Mouse (Mus musculus): ENCODE results near the gene Ube4b. TPM values are rescaled to one million over a fixed set of nuclear protein-coding genes. Genes with fewer than 3 reads are reported as not detected.

The Ube4b gene
- polyA plus RNA-seq, 1 experiment from 2014 or later, result 64.6 TPM

- no peaks in the 10 kb centered on the region for H3K27me3 ChIP-seq (ENCODE audit: poor library complexity, severe bottlenecking)
- peaks cover 28% of the 10 kb centered on the region for H3K36me3 ChIP-seq (replicated peaks)
- peaks cover 8% of the 10 kb centered on the region; the same call in 1 of the 2 replicates for H3K9me3 ChIP-seq
- H3K4me3 ChIP-seq, result no peak overlapping the region
- no peak overlapping the region for H3K27ac ChIP-seq
- WGBS, result 73% methylated on average over 5 of the region's 5 CpGs
- DNase-seq (ENCODE audit: extremely low spot score, low spot score), result no peak
- peaks cover 51% of the 10 kb centered on the region for H3K4me1 ChIP-seq
Measured at GRCm38 (mm10) chr4:149417854-149418365, 8.6 kb downstream of the Ube4b start.

DNA sequence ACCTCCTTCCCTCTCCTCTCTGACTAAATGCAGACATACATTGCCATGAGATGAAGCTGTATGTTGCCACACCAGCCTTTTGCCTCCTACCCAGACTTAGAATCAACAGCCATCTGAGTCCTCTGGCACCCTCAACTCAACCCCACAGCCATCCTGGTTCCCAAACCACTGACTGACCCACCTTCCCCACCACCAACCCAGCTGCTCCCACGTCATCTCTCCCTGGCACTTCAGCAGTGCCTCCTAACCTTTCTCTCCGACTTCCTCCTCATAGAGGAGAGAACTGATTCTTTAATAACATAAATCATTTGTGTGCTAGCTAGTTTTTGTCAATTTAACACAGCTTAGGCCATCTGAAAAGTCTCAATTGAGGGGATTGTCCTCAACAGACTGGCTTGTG lies 9.6 kb downstream of the Ube4b start:
- WGBS, result 84% methylated on average over 2 of the region's 2 CpGs
- Histone ChIP-seq H3K9me3 (peaks cover 7% of the 10 kb centered on the region; the same call in 1 of the 2 replicates), H3K27ac (no peak overlapping the region), H3K27me3 (ENCODE audit: poor library complexity, severe bottlenecking) (no peaks in the 10 kb centered on the region), H3K4me3 (no peak overlapping the region), H3K4me1 (peaks cover 51% of the 10 kb centered on the region), H3K36me3 (replicated peaks) (peaks cover 29% of the 10 kb centered on the region)
- no peak for DNase-seq (ENCODE audit: extremely low spot score, low spot score)

DNA sequence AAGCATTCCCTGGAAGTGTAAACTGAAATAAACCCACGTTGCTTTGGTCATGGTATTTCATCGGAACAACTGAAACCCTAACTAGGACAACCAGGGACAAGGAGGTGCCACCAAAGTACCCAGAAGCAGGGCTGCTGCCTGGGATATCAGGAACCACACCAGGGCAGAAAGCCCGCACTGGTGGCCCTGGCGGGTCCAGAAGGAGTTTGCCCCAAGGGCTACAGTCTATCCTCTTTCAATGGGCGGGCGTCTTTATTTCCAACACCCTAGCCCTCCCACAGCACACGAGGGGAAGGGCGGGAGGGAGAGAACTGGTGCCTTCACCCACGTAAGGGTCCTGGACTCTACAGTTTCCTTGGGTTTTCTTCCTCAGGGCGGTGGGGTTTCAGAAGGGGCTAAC lies 10.1 kb downstream of the Ube4b start:
- H3K9me3 ChIP-seq, result peaks cover 1% of the 10 kb centered on the region; the same call in 1 of the 2 replicates
- H3K27ac ChIP-seq, result peak overlapping the region; percentile 44; the same call in 1 of the 2 replicates
- WGBS, result 84% methylated on average over 10 of the region's 10 CpGs
- no peaks in the 10 kb centered on the region for H3K27me3 ChIP-seq (ENCODE audit: poor library complexity, severe bottlenecking)
- peaks cover 51% of the 10 kb centered on the region for H3K4me1 ChIP-seq
- peaks cover 29% of the 10 kb centered on the region for H3K36me3 ChIP-seq (replicated peaks)
- DNase-seq (ENCODE audit: extremely low spot score, low spot score), result no peak
- H3K4me3 ChIP-seq, result no peak overlapping the region

DNA sequence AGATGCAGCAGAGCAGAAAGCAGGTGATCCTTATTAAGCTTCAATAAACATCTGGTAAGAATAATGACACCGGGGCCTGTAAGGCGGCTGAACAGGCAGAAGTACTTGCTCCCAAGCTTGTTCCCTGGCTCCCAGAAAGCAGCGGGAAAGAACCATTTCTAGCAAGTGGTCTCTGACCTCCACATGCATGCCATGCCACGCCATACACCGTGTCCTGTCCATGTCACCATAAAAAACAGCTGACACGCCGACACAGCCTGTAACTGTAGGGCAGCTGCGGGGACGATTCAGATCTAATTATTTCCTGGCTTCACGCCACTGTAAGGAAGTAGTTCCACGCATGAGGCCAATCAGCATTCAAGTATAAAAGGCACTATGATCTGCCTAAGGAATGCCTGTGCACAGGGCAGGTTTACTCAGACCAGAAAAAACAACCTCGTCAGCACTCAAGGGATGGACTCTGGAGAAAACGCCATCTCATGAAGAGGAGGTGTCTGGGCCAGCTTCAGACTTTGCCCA lies 10.8 kb downstream of the Ube4b start:
- Histone ChIP-seq H3K4me3 (no peak overlapping the region), H3K4me1 (peaks cover 51% of the 10 kb centered on the region), H3K9me3 (no peaks in the 10 kb centered on the region), H3K27ac (no peak overlapping the region), H3K36me3 (replicated peaks) (peaks cover 33% of the 10 kb centered on the region), H3K27me3 (ENCODE audit: poor library complexity, severe bottlenecking) (no peaks in the 10 kb centered on the region)
- DNase-seq (ENCODE audit: extremely low spot score, low spot score), result no peak
- 66% methylated on average over 13 of the region's 13 CpGs for WGBS

GRCm38 (mm10) chr4:149414259-149414658 lies 12.3 kb downstream of the Ube4b start:
- no peak for DNase-seq (ENCODE audit: extremely low spot score, low spot score)
- H3K4me1 ChIP-seq, result peaks cover 43% of the 10 kb centered on the region
- 84% methylated on average over 3 of the region's 3 CpGs for WGBS
- H3K9me3 ChIP-seq, result no peaks in the 10 kb centered on the region
- no peak overlapping the region for H3K4me3 ChIP-seq
- H3K27ac ChIP-seq, result no peak overlapping the region
- no peaks in the 10 kb centered on the region for H3K27me3 ChIP-seq (ENCODE audit: poor library complexity, severe bottlenecking)
- peaks cover 40% of the 10 kb centered on the region for H3K36me3 ChIP-seq (replicated peaks)

GRCm38 (mm10) chr4:149409759-149410158 lies 16.8 kb downstream of the Ube4b start:
- Histone ChIP-seq H3K27me3 (ENCODE audit: poor library complexity, severe bottlenecking) (no peaks in the 10 kb centered on the region), H3K4me3 (no peak overlapping the region), H3K9me3 (no peaks in the 10 kb centered on the region), H3K27ac (no peak overlapping the region), H3K4me1 (peaks cover 16% of the 10 kb centered on the region), H3K36me3 (replicated peaks) (peaks cover 59% of the 10 kb centered on the region)
- WGBS, result 93% methylated on average over 4 of the region's 4 CpGs
- no peak for DNase-seq (ENCODE audit: extremely low spot score, low spot score)

GRCm38 (mm10) chr4:149408331-149408730 lies 18.2 kb downstream of the Ube4b start:
- H3K27ac ChIP-seq, result no peak overlapping the region
- peaks cover 55% of the 10 kb centered on the region for H3K36me3 ChIP-seq (replicated peaks)
- 91% methylated on average over 6 of the region's 6 CpGs for WGBS

DNA sequence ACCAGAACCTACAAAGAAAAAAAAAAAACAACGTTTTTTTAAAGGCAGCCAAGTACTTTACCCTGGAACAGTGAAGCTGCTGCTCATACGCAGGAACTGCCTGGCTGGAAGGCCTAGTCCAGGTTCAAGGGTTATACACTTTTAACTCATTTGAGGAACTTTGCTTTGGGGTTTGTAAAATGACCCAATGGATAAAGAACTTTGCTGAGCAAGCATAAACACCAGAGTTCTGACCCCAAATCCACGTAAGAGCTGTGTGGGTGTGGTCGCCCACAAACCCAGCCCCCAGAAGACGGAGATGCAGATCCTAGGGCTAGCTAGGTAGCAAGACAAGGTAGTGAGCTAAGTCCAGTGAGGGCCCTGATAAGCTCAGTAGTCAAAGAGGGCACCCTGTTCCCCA lies 19.1 kb downstream of the Ube4b start:
- no peak overlapping the region for H3K4me3 ChIP-seq
- H3K4me1 ChIP-seq, result peaks cover 38% of the 10 kb centered on the region
- DNase-seq (ENCODE audit: extremely low spot score, low spot score), result no peak
- H3K9me3 ChIP-seq, result no peaks in the 10 kb centered on the region
- 87% methylated on average over 5 of the region's 5 CpGs for WGBS
- peaks cover 49% of the 10 kb centered on the region for H3K36me3 ChIP-seq (replicated peaks)
- H3K27me3 ChIP-seq (ENCODE audit: poor library complexity, severe bottlenecking), result no peaks in the 10 kb centered on the region
- no peak overlapping the region for H3K27ac ChIP-seq

More at GRCm38 (mm10) chr4:149408331-149408730, 18.2 kb downstream of the Ube4b start:
- Histone ChIP-seq H3K9me3 (no peaks in the 10 kb centered on the region), H3K4me1 (peaks cover 29% of the 10 kb centered on the region), H3K4me3 (no peak overlapping the region), H3K27me3 (ENCODE audit: poor library complexity, severe bottlenecking) (no peaks in the 10 kb centered on the region)
- DNase-seq (ENCODE audit: extremely low spot score, low spot score), result no peak

DNA sequence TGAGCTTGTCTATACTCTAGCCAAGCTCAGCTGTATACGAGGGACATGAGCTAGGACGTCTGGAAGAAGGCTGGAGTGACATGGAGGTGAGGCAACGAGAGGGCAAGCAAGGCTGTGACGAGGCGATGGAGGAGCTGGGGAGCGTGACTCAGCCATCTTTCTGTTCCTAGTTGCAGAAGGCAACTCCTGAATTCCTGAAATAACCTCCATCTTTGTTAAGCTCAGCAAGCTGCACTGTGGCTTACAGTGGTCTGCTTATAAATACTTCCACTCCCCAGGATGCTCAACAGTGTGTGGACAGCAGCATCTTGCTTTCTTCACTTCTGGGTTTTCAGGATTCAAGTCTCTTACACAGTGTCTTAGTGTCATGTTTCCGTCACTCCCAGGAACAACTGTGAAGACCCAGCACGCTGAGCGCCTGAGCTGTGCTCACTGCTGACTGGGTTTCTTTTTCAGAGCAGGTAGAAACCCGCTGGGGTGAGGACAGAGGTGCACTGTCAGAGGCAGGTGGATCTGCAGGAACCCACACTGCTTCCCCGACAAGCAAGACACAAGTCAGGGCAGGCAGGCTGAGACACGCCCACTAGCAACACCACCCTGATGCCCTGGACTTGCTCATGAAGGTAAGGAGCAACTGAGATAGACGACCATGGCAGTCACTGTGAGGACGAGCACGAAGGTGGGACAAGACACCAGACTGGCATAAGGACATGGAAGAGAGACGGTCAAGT lies 20.7 kb downstream of the Ube4b start:
- Histone ChIP-seq H3K27me3 (ENCODE audit: poor library complexity, severe bottlenecking) (no peaks in the 10 kb centered on the region), H3K4me1 (peaks cover 43% of the 10 kb centered on the region), H3K4me3 (no peak overlapping the region), H3K9me3 (no peaks in the 10 kb centered on the region), H3K36me3 (replicated peaks) (peaks cover 33% of the 10 kb centered on the region), H3K27ac (0 out of 2 replicates have a peak overlapping the region, but pooled peaks have one; percentile 11)
- DNase-seq (ENCODE audit: extremely low spot score, low spot score), result no peak
- WGBS, result 83% methylated on average over 16 of the region's 16 CpGs

DNA sequence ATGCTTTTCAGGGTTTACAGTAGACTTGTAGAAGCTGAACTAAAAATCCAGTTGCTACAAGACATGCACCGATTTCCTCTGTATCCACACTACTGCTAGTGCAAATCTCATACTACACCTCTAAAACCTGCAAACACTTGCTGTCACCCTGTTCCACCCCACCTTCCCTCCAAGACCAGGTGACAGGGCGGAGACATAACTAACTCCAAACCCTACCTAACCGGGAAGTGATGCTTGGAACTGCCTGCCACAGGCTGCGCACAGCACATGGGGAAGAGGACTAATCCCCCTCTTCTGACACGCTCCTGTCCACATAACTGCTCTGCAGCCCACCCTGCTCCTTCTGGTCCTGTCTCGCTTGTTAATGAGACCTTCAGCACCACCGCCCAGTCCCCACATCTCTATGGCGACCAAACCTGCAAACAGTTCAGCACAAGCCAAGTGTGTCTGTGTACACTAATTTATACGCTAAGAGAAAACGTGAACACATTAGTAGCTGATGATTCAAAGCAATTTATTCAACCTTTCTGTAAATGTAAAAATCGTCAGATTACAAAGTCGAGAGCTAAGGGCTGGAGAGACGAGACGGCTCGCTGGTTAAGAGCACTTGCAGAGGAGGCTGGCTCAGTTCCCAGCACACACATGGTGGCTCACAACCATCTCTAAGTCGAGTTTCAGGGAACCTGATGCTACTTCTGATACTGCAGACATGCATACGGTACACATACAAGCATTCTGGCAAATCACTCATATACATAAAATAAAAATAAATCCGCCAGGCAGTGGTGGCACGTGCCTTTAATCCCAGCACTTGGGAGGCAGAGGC lies 21.7 kb downstream of the Ube4b start:
- no peak overlapping the region for H3K4me3 ChIP-seq
- DNase-seq (ENCODE audit: extremely low spot score, low spot score), result no peak
- H3K9me3 ChIP-seq, result no peaks in the 10 kb centered on the region
- 87% methylated on average over 19 of the region's 19 CpGs for WGBS
- H3K27ac ChIP-seq, result no peak overlapping the region
- H3K27me3 ChIP-seq (ENCODE audit: poor library complexity, severe bottlenecking), result no peaks in the 10 kb centered on the region
- peaks cover 43% of the 10 kb centered on the region for H3K4me1 ChIP-seq
- H3K36me3 ChIP-seq (replicated peaks), result peaks cover 24% of the 10 kb centered on the region; the same call in 1 of the 2 replicates

DNA sequence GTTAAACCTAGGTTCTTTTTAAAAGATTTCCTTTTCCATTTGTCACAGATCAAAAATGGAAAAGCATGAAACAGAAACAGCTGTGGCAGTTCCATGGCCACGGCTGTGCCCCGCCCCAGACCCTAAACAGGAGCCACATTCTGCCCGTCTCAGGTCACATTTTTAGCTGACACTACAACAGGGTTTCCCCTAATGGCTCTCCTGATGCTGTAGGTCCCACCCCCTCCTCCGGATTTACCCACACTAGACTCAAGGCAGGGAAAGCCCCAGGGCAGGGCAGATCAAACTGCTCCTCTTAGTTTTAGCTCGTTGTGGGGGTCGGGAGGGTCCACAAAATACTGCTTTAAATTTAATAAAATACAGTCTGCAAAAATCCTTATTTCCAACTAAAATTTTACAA lies 23.5 kb downstream of the Ube4b start:
- WGBS, result 52% methylated on average over 6 of the region's 6 CpGs
- no peak for DNase-seq (ENCODE audit: extremely low spot score, low spot score)
- Histone ChIP-seq H3K36me3 (replicated peaks) (peaks cover 20% of the 10 kb centered on the region), H3K27ac (no peak overlapping the region; the same call in 1 of the 2 replicates), H3K4me3 (no peak overlapping the region), H3K27me3 (ENCODE audit: poor library complexity, severe bottlenecking) (no peaks in the 10 kb centered on the region), H3K4me1 (peaks cover 51% of the 10 kb centered on the region), H3K9me3 (no peaks in the 10 kb centered on the region)

DNA sequence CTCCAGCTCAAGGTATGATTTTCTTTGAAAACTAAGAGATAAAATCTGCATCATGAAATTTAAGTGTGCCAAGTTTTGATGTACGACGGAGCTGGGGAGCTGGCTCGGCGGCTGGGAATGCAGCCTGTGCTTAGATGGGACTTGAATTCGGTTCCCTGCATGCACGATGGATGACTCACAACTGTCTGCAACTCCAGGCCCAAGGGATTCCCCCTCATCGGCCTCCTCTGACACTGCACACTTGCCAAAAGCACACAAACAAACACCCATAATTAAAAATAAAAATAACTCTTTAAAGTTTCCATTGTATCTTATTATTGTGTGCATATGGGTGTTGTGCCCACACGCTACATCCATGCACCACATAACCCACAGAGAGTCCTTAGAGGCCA lies 25.0 kb downstream of the Ube4b start:
- 90% methylated on average over 8 of the region's 8 CpGs for WGBS
- Histone ChIP-seq H3K27me3 (ENCODE audit: poor library complexity, severe bottlenecking) (no peaks in the 10 kb centered on the region), H3K27ac (no peak overlapping the region), H3K36me3 (replicated peaks) (peaks cover 27% of the 10 kb centered on the region), H3K4me3 (no peak overlapping the region), H3K4me1 (peaks cover 55% of the 10 kb centered on the region), H3K9me3 (no peaks in the 10 kb centered on the region)
- no peak for DNase-seq (ENCODE audit: extremely low spot score, low spot score)
